Mouse (Mus musculus): ENCODE measurements at regions not wholly inside any gene's neighbourhood (a gene's known extent, or its start where the extent isn't known, plus 50 kb on each side); places are given as distances from the start of the nearest gene placed in this dataset.

DNA sequence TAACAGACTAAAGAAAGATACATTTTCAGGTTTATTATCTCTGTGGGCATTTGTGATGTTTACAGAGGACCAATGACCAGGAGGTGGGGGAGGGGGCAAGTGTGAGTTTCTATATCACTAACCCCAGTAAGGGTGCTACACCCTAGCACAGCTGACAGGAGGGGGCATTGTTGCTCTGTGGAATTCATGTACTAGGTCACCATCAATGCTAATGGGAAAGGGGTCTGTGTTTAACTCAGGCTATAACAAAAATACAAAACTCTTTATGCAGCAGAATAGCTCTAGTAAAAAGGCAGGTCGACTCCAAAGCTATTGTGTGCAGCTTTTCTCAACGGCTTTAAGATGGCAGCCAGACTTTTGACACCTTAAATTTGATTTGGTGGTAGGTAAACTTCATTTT, 181.1 kb upstream of the Lrig3 start:
- TF ChIP-seq CTCF (IDR thresholded peaks at IDR 0.05; ENCODE audit: extremely low read depth, insufficient read depth, low read length): peak; percentile 46; the same call in 1 of the 2 replicates
- TF ChIP-seq POLR2A (IDR thresholded peaks at IDR 0.05; ENCODE audit: extremely low read depth, insufficient read depth, low read length): no peak

Data from cortical plate, adult 2 months (tissue).